Mouse (Mus musculus) lung, postnatal 4 days (tissue): Measurements from ENCODE around the gene Lat2.
A peak's percentile ranks its signal among the peaks of the same experiment; 100 is the strongest.

Source experiments
- DNase-seq, 2 experiments: peaks; one replicate each; pipeline ENCODE4 v3.0.0; 2021

Lat2 gene

DNA sequence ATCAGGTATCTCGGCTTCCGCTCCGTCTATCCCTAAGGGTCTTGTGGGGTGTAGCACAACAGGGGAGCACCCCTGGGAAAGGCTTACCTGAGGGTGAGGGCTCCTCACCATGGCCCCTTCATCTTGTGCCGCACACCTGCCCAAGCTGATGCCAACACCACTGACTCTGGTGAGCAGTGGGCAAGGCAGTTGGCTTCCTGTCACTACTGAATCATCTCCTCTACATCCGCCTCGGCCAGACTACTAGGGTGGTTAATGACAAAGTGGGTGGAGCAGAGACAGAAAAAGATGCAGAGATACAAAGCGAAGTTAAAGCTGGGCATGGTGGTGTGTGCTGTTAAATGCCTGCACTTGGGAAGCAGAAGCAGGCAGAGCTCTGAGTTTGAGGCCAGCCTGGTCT, at the start of gene Lat2:
TSS of gene Lat2 (minus strand) at position 224 of the 400 bp plus-strand sequence.
- no peak for DNase-seq

- DNase-seq: no peak
These were observed 41.9 kb upstream of the Lat2 start for GRCm38 (mm10) chr5:134656708-134657107.

- DNase-seq: peak; percentile 82 to 87
These were observed 37.2 kb upstream of the Lat2 start for GRCm38 (mm10) chr5:134652015-134652414.

GRCm38 (mm10) chr5:134650926-134651325, 36.1 kb upstream of the Lat2 start:
- peak; percentile 63 to 76 for DNase-seq

DNA sequence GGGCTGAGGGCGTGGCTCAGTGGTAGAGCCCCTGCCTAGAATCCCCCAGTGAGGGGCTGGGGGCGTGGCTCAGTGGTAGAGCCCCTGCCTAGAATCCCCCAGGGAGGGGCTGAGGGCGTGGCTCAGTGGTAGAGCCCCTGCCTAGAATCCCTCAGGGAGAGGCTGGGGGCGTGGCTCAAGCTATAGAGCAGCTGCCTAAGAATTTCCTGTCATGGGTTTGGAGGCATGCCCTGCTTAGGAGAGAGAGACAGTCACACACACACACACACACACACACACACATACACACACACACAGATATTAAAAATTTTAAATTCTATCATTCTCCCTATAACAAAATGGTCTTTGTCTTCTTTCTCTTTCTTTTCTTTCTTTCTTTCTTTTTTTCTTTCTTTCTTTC, 34.2 kb upstream of the Lat2 start:
- peak; percentile 27 to 56 for DNase-seq

GRCm38 (mm10) chr5:134647394-134647793, 32.6 kb upstream of the Lat2 start:
- DNase-seq: no peak

- DNase-seq: no peak
These were observed 31.6 kb upstream of the Lat2 start for GRCm38 (mm10) chr5:134646461-134646860.

DNA sequence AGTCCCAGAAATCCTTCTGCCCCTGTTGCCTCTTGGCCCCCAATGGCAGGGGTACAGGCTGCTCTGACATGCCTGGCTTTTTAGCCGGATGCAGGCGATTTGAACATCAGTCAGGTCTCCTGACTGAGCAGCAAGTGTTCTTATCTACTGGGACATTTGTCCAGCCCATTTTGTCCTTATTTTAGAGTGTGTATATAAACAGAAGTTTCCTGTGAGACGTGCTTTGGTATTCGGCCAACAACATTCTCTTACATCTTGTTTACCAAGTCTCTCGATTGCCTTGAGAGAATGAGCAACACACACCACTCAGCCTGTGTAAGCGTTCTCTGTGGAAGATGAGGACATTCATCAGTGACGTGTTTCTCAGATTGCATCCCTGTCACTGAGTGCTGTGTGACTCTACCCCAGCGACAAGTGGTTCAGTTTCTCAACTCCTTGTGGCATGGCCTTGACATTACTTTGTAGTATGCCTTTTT, 29.9 kb upstream of the Lat2 start:
- peak; percentile 76 to 84 for DNase-seq

DNA sequence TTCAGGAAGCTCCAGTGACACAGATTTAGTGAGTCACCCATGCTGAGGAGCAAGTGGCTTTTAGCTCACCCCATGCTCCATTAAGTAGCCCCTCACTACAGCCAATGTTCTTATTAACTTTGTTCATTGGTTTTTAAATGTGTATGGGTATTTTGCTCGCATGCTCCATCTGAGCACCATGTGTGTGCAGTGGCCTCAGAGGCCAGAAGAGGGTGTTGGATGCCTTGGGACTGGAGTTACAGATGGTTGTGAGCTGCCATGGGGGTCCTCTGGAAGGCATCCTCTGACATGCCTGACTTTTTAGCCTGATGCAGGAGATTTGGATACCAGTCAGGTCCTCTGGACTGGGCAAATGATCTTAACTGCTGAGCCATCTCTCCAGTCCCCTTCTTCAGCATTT, 29.3 kb upstream of the Lat2 start:
- DNase-seq: peak in 1 of 2 experiments; percentile 35

- DNase-seq: no peak
These were observed 25.5 kb upstream of the Lat2 start for GRCm38 (mm10) chr5:134640371-134640770.

DNA sequence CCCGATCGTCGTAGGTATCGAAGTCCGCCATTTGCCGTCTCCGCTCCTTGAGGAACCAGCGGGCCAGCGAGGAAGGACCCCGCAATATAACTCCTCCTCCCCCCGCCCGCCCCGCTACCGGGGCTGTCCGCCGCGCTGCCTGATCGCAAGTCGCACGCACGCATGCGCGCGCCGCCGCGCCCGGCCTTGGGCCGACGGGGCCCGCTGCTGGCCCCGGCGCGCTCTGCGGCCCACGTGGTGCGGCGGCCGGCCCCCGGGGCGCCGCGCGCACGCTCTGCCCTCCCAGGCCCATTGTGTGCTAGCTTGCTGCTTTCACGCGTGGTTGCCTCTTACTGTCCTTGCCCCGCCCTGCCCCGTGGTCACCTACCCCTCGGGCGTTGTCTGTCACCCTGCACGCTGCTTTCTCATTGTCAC, 24.5 kb upstream of the Lat2 start, which contains the start of gene Eif4h:
TSS of gene Eif4h (minus strand) at position 222 of the 414 bp plus-strand sequence.
- peak; percentile 98 to 99 for DNase-seq

DNA sequence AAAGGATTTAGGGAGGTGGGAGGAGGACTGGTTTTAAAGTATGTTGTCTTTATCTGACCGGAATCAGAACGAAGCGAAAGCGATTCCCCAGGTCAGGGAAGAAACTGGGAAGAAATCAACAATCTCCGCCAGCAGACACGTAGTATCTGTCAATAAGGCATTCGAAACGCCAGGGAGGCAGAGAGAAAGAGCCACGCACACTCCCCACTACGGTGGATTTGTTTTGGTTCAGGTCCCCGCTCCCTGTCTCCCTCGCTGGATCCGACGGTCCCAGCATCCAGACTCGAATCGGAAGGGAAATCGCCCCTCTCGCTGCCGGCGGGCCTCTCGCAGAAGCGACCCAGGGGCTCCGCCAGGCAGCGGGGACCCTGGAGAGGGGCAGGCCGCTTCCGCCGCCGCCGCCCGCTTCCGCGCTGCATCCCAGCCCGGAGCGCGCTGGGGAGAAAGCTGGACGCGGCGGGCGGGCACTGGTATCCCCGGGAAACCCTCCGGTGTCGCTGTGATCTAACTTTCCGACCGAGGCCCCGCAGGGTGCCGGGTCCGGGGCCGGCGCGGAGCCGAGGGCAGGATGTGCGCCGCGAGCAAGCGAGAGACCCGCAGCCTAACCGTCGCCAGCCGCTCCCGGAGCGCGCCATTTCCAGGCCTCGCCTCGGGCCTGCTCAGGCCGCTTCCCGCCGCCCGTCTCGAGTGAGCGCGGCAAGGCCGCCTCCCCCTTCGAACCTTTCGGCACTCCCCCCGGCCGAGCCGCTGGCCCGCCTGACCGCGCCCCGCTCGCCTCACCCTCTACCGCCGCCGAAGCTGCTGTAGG, 23.8 kb upstream of the Lat2 start:
- no peak for DNase-seq

GRCm38 (mm10) chr5:134637820-134638367, 23.1 kb upstream of the Lat2 start:
- no peak for DNase-seq

- DNase-seq: no peak
These were observed 18.0 kb upstream of the Lat2 start for GRCm38 (mm10) chr5:134632841-134633240.

- no peak for DNase-seq
These were observed 16.0 kb upstream of the Lat2 start for GRCm38 (mm10) chr5:134630835-134631234.

GRCm38 (mm10) chr5:134629508-134629907, 14.7 kb upstream of the Lat2 start:
- DNase-seq: no peak

DNA sequence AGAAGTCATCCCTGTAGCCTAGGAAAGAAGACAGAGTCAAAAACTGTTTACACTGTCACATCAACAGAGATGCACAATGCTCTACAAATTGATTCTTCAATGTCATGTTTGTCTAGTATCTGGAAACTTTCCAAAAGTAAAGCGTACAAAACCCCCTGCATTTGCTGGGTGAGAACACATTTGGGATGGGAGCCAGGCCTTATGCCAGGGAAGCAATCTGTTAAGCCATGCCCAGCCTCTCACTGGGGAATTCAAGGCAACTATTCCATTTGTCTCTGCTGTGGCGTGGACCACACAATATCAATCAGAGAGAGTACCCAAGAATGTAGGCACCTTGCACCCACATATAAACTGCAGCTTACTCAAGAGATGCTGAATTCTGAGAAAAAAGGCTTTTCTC, 7.2 kb upstream of the Lat2 start:
- no peak for DNase-seq

GRCm38 (mm10) chr5:134621099-134621640, 6.3 kb upstream of the Lat2 start:
- peak in 1 of 2 experiments; percentile 45 for DNase-seq

DNA sequence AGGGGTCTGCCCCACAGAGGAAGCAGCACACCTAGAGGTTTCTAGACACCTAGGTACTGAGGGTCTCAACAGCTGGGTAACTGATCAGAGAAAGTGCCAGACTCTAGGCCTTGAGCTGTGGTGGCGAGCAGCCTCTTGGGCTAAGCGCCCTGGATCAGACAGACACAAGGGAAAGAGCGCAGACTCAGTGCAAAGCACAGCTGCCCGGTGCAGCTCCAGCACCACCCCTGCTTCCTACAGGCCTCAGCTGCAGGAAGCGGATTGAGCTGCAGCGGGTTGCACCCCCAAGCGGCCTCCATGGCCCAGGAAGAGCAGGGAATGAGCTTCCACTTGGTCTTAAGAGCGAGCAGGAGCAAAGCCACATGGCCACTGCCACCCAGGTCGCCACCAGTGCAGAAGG, 5.6 kb upstream of the Lat2 start:
- no peak for DNase-seq

DNA sequence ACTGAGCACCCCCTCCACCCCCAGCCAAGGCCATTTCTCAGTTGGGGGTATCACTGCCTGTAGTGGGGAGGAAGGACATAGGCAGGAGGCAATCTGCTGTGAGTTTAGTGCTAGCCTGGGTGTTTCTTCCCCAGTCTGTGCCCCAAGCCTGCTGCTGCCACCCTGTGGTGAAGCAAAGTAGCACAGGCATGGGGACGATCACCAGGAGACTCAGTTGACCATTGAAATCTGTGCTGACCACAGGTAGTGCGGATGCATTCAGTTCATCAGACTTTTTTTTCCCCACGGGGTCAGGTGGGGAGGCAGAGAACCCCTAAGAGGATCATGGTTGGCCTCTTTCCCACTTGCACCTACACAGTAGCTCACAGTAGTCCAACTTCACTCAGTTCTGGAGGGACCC, 2.2 kb upstream of the Lat2 start:
- peak; percentile 71 to 82 for DNase-seq

DNA sequence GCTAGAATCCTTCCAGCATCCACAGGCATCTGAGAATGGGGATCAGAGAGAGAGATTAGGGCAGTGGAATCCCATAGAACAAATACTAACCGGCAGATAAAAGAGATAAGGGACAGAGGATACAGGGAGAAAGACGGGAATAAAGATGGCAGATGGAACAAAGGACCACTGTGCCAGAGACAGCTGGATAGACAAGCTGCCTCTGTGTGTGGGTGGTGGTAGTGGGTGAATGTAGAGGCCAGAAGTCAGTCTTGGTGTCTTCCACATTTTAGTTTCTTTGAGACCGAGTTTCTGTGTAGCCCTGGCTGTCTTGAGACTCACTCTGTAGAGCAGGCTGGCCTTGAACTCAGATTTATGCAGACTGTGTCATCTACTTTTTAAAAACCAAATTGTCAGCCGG, 955 bp upstream of the Lat2 start:
- no peak for DNase-seq

GRCm38 (mm10) chr5:134615380-134615779, 555 bp upstream of the Lat2 start:
- no peak for DNase-seq

GRCm38 (mm10) chr5:134614296-134614695, 529 bp downstream of the Lat2 start:
- DNase-seq: no peak

GRCm38 (mm10) chr5:134613727-134614126, 1.1 kb downstream of the Lat2 start:
- peak in 1 of 2 experiments; percentile 24 for DNase-seq
